Mouse (Mus musculus) liver, embryonic 16.5 days (tissue): ENCODE data around the gene Eif4ebp2. TPM values are rescaled to one million over a fixed set of nuclear protein-coding genes. Genes with fewer than 3 reads are reported as not detected.

Experiments used
- ATAC-seq: fragments of 200-750 bp; cut with Nextera tagmentation; 2 replicates; pipeline ENCODE4 v1.8.0; 2017; ENCODE audit warnings: low read depth, mild to moderate bottlenecking, moderate number of reproducible peaks, moderate library complexity
- H3K27ac ChIP-seq: fragments of 300-500 bp; sonication (generic); 2 replicates; pipeline ENCODE4 v1.5.1; 2014; ENCODE audit warnings: mild to moderate bottlenecking, low read length
- H3K27me3 ChIP-seq: fragments of 300-500 bp; sonication (generic); 2 replicates; pipeline ENCODE4 v1.6.1; 2014; ENCODE audit warnings: low read depth, low read length, mixed read lengths; ENCODE audit not compliant: control insufficient read depth, insufficient read depth
- H3K36me3 ChIP-seq: fragments of 300-500 bp; sonication (generic); 2 replicates; pipeline ENCODE4 v1.6.1; 2014; ENCODE audit warnings: mild to moderate bottlenecking; ENCODE audit not compliant: control insufficient read depth, insufficient read depth
- H3K4me1 ChIP-seq: fragments of 300-500 bp; sonication (generic); 2 replicates; pipeline ENCODE4 v1.6.1; 2014; ENCODE audit warnings: low read depth, low read length, mixed read lengths; ENCODE audit not compliant: control insufficient read depth
- H3K4me2 ChIP-seq: fragments of 300-500 bp; sonication (generic); 2 replicates; pipeline ENCODE4 v1.6.1; 2014; ENCODE audit warnings: low read depth, low read length, mixed read lengths
- H3K4me3 ChIP-seq: fragments of 300-500 bp; sonication (generic); 2 replicates; pipeline ENCODE4 v1.5.1; 2014; ENCODE audit warnings: low read depth, mild to moderate bottlenecking, low read length
- H3K9ac ChIP-seq: fragments of 300-500 bp; sonication (generic); 2 replicates; pipeline ENCODE4 v1.6.1; 2014; ENCODE audit warnings: low read depth, low read length
- H3K9me3 ChIP-seq: fragments of 300-500 bp; sonication (generic); replicated peaks from 2 replicates; pipeline ENCODE4 v1.6.1; 2016; ENCODE audit warnings: low read length; ENCODE audit not compliant: control insufficient read depth
- WGBS: fragments of 180-500 bp; shearing (Covaris S2); extraction: QIAGEN DNeasy Blood & Tissue Kit; methylation state at CpG from one replicate; pipeline ENCODE4 v1.1.7; 2014; ENCODE audit not compliant: insufficient replicate concordance; 5-methylcytosine and 5-hydroxymethylcytosine counted together
- polyA plus RNA-seq: library from polyadenylated mRNA; unstranded; fragments of >200 nt; fragmentation: Nextera tagmentation; extraction: Ambion mirVana; gene quantifications from 2 replicates; pipeline ENCODE4 v1.2.1, GENCODE M21; 2015

Gene Eif4ebp2
- polyA plus RNA-seq, 1 experiment from 2014 or later: 39.4 TPM

- no peak for ATAC-seq
- 68% methylated on average over 5 of the region's 5 CpGs for WGBS
- no peaks in the 10 kb centered on the region for H3K9me3 ChIP-seq
- H3K27me3 ChIP-seq: peaks cover 37% of the 10 kb centered on the region
- no peak overlapping the region for H3K27ac ChIP-seq
- H3K36me3 ChIP-seq: no peaks in the 10 kb centered on the region
- peaks cover 23% of the 10 kb centered on the region for H3K4me1 ChIP-seq
- H3K9ac ChIP-seq: no peak overlapping the region
- no peak overlapping the region for H3K4me2 ChIP-seq
- no peak overlapping the region for H3K4me3 ChIP-seq
Measured at GRCm38 (mm10) chr10:61378698-61379097, 73.8 kb downstream of the Eif4ebp2 start.

Other genes starting within 250 kb of the Eif4ebp2 start
- gene Adamts14, start 179.2 kb downstream of the Eif4ebp2 start, polyA plus RNA-seq: 0.23 and 0.40 TPM in 2 replicates
- gene Prf1, start 154.8 kb downstream of the Eif4ebp2 start, polyA plus RNA-seq: 0.13 TPM in 1 of 2 replicates, not detected in the other
- 6.3 and 6.5 TPM in 2 replicates for gene Pald1, start 69.1 kb downstream of the Eif4ebp2 start, polyA plus RNA-seq
- 0.46 and 0.88 TPM in 2 replicates for gene Nodal, start 34.7 kb downstream of the Eif4ebp2 start, polyA plus RNA-seq
- gene Lrrc20, start 23.1 kb upstream of the Eif4ebp2 start, polyA plus RNA-seq: 5.1 and 5.5 TPM in 2 replicates
- not detected in 2 replicates for gene Npffr1, start 142.8 kb upstream of the Eif4ebp2 start, polyA plus RNA-seq
- gene Ppa1, start 195.9 kb upstream of the Eif4ebp2 start, polyA plus RNA-seq: 84.5 and 88.1 TPM in 2 replicates
- gene Sar1a, start 227.6 kb upstream of the Eif4ebp2 start, polyA plus RNA-seq: 66.6 and 67.0 TPM in 2 replicates
- gene Tysnd1, start 242.9 kb upstream of the Eif4ebp2 start, polyA plus RNA-seq: 10.7 and 12.8 TPM in 2 replicates